Mouse (Mus musculus) lung, postnatal 0 days (tissue): ENCODE measurements at regions not wholly inside any gene's neighbourhood (a gene's known extent, or its start where the extent isn't known, plus 50 kb on each side); places are given as distances from the start of the nearest gene placed in this dataset.

Experiments
- CTCF ChIP-seq: IDR thresholded peaks from 2 replicates; pipeline ENCODE4 v1.5.1; 2016; ENCODE audit warnings: antibody characterized with exemption, mild to moderate bottlenecking
- EP300 ChIP-seq: IDR thresholded peaks from 2 replicates; pipeline ENCODE4 v1.6.1; 2016; ENCODE audit warnings: antibody characterized with exemption, mild to moderate bottlenecking, control low read depth

DNA sequence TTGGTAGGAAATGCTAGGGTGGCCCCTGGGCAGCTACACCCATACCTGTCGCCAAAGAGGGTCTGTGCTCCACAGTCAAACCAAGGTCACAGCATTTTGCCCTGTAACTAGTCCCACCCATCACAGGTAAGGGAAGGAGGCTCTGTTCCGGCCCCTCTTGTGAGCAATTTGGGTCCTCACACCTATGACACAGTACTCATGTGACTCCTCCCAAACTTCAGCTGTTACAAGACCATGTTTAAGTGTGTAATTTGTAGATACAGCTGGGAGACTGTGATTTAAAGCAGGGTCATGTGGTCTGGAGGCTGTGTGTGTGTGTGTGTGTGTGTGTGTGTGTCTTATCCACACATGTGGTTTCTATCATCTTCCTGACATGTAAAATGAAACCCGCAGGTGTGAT, 306.3 kb upstream of the Atp5g3 start:
- TF ChIP-seq CTCF (no peak), EP300 (no peak)
